Mouse (Mus musculus) left cerebral cortex, postnatal 25 days (tissue): ENCODE results near the gene Neurod1. TPM values are rescaled to one million over a fixed set of nuclear protein-coding genes. Genes with fewer than 3 reads are reported as not detected.
A peak's percentile ranks its signal among the peaks of the same experiment; 100 is the strongest.

ENCODE experiments used
- DNase-seq, 2 experiments: peaks; one replicate each; pipeline ENCODE4 v3.0.0; 2022; ENCODE audit warnings: low spot score in 2 of 2, mixed read lengths in 1 of 2
- intact Hi-C: fragments of 180-260 bp; cut with DNase I; formaldehyde crosslinking; loops from one replicate; pipeline ENCODE4 v1.15.1; 2025
- total RNA-seq, 2 experiments: library from RNA; stranded (reverse); gene quantifications; 2 replicates each; pipeline ENCODE4 v1.2.3; 2021

Gene Neurod1
- total RNA-seq, 2 experiments from 2014 or later, result 18.2 to 20.3 TPM

DNA sequence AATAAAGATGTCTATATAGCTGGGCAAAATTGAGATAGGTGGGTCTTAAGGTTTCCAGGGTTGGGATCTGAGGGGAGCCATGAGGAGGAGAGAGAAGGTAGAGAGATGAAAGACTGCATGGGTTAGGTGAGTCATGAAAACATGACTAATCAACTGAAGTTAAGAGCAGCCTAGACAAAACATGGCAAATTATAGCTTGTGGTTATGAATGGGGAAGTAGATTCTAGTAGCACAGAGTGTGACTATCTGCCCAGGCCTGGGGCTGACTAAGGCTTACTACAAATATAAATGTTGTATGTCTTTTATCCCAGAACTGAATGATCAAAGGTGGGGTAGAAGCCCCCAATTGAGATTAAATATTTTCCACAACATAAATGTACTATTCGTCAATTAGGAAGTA lies 9.4 kb downstream of the Neurod1 start:
- intact Hi-C loops, result no loop called here
- DNase-seq, result no peak

DNA sequence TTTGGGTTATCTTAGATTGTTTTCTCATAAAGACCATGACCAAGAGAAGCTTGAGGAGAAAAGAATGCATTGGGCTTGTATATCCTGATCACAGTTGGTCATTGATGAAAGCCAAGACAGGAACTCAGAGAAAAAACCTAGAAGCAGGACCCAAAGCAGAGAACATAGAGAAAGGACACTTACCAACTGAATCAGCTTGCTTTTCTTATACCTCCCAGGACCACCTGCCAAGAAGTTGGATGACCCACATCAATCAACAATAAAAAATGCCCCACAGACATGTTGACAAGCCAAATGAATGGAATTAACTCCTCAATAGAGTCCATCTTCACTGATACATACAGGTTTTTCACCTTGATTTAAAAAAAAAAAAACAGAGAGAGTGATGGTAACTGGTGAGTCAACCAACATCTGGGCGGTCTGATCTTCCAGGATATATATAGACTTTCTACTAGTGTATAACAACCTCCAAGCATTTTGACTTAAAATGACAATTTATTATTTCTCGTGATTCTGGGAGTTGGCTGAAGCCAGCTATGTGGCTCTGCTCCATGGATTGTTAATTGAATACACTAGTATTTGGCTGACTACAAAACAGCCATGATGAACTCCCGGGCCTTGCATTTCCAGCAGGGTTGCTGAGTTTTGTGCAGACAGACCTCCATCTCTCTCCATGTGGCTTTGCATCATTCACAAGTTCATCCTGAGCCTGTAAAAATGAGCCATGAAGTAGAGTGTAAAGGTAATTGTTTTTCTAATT lies 12.5 kb downstream of the Neurod1 start:
- intact Hi-C loops, result no loop called here
- DNase-seq, result no peak

DNA sequence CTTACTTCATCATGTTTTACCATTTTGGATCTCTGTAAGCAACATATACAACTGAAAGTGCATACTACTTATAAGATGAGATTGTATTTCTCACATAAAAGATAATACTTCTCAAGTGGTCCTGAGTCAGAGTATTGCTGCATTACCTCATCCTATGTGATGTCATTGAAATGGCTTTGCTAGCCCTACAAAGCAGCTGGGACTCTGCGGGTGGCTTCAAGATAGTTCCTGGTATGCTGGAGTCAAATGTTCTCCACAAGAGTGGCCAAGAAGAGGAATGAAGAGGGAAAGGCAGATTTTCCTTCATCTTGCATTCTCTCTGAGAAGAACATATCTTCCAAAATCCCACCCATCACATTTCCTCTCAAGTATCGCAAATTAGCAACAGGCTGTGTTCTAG lies 13.2 kb downstream of the Neurod1 start:
- intact Hi-C loops, result no loop called here

DNA sequence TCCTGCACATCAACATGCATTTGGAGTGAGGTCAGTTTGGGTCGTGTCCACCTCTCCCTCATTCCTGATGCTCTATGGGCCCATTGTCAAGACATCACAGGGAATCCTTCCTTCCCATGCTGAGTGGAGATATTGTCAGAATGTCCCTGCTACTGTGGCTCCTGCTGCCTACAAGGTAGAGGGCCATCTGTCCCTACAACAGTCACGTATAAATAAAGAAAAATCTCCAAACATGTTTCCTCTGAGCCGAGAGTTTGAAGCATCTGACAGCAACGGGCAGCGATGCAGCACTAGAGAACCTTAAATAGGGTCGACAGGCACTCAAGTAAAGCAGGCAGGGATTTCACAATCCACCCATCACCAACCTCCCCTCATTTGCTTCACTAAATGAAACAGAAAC lies 13.6 kb downstream of the Neurod1 start:
- peak in 1 of 2 experiments; percentile 39 for DNase-seq
- intact Hi-C loops, result no loop called here

More for the DNA sequence above, 13.2 kb downstream of the Neurod1 start:
- no peak for DNase-seq

DNA sequence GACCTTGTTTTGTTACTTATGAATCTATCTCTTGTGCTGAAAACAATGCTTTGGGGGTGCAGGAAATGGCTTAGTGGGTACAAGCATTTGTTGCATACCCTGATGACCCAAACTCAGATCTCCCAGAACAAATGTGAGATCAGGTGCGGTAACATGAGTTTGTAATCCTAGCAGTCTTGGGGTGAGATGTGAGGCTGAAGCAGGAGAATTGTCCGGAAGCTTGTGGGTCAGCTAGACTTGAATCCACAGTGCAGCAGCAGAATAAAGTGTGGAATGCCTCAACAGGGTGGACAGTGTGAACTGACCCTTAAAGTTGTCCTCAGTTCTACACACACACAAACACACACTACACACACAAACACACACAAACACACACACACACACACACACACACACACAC lies 14.3 kb downstream of the Neurod1 start:
- intact Hi-C loops, result no loop called here
- no peak for DNase-seq

DNA sequence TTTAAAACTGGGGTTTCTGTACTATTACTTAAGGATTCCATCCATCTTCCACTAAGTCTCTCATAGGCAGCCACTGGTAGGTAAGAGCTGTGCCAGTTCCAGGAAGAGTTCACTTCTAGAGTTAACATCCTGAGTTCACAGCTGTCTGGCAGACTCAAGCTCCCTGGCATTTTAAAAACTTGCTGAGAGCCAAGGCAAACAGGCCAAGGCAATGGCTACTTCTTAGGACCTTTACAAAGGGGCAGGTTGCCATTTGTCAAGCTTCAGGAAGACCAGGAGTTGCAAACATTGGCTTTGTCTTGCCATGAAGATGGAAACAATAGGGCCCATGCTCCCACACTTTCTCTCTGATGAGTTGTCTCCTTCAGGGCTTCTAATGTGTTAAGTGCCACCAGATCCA lies 26.5 kb downstream of the Neurod1 start:
- no peak for DNase-seq

DNA sequence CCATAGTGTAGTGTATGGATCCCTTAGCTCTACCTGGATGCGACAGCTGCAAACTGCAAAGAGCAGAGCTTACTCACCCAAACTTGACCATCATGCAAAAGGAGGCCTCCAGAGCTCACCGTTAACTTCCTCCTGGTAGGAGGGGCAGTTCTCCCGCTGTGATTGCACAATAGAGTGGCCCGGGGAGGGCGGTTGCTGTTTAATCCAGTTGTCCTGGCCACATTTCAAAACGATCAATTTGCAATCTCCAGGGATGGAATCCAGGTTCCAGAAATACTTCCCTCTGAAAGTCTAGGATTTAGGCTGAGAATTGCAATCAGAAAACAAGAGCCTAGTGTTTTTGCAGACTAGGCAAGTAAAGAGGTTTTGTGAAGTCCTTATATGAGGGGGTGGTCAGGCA lies 26.9 kb downstream of the Neurod1 start:
- intact Hi-C loops, result no loop called here
- DNase-seq, result no peak

More for the DNA sequence above, 26.5 kb downstream of the Neurod1 start:
- intact Hi-C loops, result no loop called here

DNA sequence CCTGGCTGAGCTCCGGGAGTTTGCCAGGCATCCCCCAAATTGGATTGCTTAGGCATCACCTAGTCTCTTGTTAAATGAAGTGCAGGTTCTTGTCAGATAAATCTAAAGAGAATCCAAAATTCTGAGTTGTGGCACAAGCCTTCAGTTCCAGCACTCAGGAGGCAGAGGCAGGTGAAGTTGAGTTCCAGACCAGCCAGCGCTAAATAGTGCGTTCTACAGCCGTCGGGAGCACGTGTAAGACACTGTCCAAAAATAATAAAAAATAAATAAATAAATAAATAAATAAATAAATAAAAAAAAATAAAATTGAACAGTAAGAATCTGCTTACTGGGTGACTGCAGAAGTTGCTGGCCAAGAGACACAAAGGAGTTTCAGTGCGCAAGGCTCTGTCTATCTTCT lies 27.4 kb downstream of the Neurod1 start:
- no peak for DNase-seq
- intact Hi-C loops, result no loop called here

DNA sequence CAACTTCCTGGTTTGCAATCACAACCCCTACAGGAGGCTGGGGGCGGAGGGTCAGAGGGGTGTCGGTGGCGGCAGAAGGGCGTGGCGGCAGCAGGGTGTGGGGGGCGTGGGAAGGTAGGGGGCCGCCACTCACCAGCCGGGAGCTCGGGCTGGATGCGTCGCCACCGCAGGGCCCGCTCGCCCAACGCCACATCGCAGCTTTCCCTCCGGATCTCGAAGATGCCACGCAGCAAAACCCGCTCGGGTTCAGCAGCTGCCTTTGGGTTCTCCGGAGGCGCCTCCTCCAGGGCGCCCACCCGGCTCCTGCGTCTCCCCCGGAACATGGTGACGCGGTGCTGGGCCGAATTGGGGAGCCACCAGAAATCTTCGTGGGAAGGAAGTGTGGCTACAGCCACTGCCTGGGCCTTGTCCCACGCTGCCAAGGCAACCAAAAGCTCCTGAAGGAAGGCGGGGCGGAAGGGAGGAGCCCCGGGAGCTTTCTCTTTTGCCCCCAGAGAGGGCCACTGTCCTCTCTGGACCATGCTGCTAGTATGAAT lies 27.9 kb downstream of the Neurod1 start:
- intact Hi-C loops, result no loop called here
- peak in 1 of 2 experiments; percentile 43 for DNase-seq

DNA sequence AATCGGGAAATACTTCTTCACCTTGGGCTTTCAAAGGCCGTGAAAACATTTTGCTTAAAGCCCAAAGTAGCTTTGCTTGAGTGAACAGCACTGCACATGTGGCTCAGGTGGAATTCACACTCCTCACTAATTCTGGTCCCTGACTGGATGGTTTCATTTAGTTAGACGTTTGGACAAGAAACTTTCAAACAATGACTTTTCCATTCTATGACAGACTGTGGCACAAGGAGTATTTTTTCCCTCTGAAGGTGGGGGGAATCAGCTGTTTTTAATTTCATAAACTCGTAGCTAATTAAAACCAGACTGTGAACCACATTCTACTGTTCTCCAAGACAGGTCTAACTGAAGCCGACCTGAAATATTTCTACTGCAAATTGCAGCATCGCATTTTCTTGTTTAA lies 28.5 kb downstream of the Neurod1 start:
- DNase-seq, result no peak
- intact Hi-C loops, result no loop called here

DNA sequence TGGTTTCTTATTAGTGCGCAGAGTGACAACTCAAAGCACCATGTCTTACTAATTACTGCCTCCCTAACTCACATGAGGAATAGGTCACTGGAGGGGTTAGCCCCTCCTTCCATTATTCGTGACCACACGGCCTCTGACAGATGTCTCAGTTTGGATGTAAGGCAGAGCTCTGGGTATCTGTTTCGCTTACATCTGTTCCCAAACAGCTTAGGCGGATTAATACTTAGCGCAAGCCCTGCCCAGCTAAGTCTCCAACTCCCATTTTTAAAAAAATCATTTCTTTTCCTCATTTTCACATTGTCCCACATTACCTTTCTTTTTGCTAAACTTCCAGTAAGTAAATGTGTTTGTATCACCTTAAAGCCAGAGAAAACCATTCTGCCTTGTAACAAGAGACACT lies 34.9 kb downstream of the Neurod1 start:
- DNase-seq, result no peak
- intact Hi-C loops, result no loop called here

DNA sequence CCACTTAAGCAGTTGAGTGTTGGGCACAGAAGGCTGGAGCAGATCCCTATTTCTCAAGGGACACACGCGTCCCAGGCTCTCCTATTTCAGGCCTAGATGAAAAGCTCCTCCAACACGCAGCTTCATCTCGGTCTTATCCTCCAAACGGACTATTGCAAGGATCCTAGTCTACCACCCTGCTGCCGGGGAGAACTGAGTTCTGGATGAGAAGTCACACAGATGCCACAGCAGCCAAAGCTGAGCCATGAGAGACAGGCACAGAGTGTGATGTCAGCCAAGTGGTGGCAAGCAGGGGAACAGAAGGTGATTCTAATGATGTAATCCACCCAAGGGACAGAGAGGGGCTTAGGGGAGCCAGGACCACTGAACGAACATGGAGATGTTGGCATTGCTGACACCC lies 42.0 kb downstream of the Neurod1 start:
- no peak for DNase-seq
- intact Hi-C loops, result no loop called here

DNA sequence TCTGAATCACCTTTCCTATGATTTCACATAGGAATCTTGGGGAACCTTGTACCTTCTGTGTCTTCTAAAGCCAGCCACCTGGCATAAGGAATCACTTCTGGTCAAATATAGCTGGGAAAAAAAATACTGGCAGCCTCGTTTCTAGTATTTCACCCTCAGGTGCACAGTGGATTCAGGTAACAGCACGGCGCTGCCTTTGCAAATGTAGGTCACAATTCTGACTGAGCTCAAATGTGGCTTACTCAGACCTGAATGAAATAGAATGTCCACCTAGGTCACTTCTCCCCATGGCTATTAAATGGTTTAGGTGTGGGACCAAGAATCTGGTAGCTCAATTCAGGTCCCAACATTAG lies 45.7 kb downstream of the Neurod1 start:
- no peak for DNase-seq
- intact Hi-C loops, result no loop called here

DNA sequence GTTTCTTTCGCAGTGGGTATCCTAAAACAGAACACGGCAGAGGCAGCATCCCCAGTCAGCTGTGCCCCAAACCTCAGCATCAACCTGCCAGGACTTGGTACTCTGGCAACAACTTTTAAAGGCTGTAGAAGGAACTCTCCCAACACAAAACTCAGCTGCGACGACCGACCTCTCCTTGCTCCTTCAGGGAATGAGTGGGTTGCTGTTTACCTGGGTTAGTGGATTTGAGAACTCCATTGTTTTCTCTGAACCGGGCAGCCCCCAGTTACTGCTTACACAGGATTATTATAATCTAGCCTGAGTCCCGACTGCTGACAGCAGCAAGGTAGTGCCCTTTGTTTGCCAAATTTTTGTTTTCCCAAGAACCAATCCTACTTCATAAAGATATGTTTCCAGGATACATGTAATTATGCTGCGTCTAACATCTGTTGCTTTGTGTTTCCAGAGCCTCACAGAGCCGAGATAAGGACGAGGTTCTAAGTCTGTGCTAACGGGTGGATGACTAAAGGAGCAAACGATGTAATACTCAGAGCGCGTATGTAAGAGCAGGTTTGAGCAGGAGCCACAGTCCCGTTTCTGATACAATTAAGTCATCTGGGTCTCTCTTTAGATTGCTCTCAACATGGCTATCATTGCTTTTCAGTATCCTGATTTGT lies 46.2 kb downstream of the Neurod1 start:
- no peak for DNase-seq
- intact Hi-C loops, result no loop called here

DNA sequence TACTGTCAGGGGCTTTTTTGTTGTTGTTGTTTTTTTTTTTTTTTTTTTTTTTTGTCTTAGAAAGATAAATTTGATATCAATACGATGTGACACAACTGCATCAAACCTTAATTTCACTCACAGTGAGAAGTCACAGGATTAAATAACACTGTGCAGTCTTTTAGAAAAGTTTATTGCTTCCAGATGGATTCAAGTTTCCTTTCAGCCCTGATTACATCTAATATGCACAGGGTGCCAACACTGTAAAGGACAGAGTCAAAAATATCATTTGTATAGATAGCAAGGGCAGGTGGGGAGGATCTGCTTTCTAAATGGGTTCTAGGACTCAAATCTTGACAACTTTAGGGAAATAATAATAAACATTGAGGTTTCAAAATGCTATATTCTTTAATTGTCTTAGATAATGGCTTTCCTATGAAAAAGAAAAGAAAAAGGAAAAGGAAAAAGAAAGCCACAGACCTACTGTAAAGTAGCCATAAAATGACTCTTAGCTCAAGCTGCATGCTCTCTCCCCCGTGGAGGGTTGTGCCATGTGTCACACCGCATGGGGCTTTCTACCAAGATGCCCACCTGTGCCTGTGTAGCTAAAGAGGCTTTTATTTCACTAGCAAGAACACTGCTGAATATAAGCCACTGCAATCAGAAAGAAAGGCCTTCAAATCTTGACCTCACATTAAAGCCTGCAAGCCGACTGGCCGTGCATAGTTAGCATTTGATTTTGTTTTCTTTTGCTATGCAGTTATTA lies 50.7 kb downstream of the Neurod1 start:
- DNase-seq, result no peak
- intact Hi-C loops, result no loop called here

Other genes starting within 250 kb of the Neurod1 start
- gene Itga4, start 201.3 kb downstream of the Neurod1 start, total RNA-seq, result 10 to 100 TPM; 12.1 to 12.2 TPM
- 1 to 10 TPM; 3.6 to 3.9 TPM for gene Cerkl, start within 50 bp of the Neurod1 start, total RNA-seq
- 10 to 100 TPM; 32.8 to 33.4 TPM for gene Itprid2, start 178.6 kb upstream of the Neurod1 start, total RNA-seq